Mouse (Mus musculus) inflammation-experienced regulatory T-cells (primary cell): ENCODE data around the gene Il13ra1. TPM values are rescaled to one million over a fixed set of nuclear protein-coding genes. Genes with fewer than 3 reads are reported as not detected.

Source experiments
- polyA plus RNA-seq, 2 experiments: library from polyadenylated mRNA; unstranded; fragments of 100-300 nt; shearing (Covaris generic); gene quantifications; one replicate each; pipeline ENCODE4 v1.2.1; 2017

The Il13ra1 gene
- 1 to 10 TPM in 1 of 2 experiments, not detected in 1; 2.6 TPM for polyA plus RNA-seq

DNA sequence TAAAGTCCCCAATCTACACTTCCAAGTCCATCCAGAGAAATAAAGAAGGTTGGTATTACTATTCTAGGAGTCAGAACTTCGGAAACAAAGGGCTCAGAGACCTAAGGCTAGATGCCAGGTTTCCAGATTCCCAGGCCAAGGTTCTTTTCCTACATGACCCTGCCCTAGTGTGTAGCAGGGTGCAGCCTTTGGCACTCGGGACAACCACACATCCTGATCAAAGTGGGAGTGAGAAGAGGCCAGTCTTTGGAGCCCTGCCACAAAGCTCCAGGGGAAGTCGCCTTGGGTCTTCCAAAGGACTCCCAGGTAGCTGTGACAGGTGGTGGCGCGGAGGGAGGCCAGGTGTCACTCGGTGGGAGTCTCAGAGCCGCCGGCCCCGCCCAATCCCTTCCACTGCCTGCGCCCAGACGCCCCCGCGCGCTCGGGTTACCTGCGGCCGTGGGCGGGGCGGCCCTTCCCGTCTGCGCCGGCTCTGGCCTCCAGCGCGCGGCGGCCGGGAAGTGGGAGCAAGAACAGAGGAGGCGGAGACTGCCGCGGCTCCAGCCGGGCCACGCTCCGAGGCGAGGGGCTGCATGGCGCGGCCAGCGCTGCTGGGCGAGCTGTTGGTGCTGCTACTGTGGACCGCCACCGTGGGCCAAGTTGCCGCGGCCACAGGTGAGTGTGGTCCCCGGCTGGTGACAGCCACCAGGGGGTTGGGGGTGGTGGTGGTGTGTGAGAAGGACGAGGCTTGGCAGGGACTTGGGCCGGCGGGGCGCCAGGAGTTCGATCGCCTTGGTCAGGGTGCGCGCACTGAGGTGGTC, at the start of gene Il13ra1:
Il13ra1 (plus strand) TSS at position 489 of the 800 bp plus-strand sequence.

DNA sequence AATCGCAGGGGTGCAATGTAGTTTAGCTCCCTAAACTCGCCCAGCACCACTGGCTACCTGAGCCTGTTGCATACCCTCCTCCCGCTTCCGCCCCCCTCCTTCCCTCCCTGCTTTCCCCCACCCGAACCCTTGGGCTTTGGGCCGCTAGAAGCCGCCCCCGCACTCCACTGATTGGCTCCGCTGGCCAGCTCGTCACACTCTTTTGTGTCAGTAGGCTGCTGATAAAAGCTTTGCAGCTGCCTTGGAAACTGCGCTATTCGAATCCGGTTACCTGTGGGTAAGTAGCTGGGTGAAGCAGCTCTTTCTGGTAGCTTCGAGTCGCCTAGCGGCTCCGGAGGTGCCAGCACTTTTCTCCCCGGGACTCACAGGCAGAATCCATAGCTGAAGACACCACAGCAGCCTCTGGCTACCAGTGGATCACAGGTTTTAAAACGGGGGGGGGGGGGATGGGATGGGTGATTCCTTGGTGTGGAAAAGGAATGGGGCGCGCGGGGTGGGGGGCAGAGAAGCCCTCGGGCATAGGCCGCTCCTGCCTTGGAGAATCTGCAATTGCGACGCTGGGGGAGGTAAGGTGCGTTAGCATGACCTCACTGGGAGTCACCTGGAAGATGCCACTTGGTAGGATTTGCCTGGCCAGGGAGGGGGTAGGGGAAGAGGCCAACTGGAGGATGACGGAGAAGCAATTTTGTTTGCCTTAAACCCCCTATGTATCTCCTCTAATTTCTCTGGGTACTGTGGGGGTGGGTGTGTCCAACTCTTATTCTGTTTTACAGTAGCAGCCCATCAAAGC, 84.0 kb downstream of the Il13ra1 start, which contains the start of gene Zcchc12:
Zcchc12 (plus strand) TSS at position 169 of the 790 bp plus-strand sequence.

Other genes starting within 250 kb of the Il13ra1 start
- gene Dock11, start 223.3 kb upstream of the Il13ra1 start, polyA plus RNA-seq: 100 to 1,000 TPM in 1 of 2 experiments, 10 to 100 TPM in 1; 83.2 to 107 TPM
- 1 to 10 TPM in 1 of 2 experiments, not detected in 1; 1.1 TPM for gene Zcchc12, start 83.8 kb downstream of the Il13ra1 start, polyA plus RNA-seq
- gene Lonrf3, start 216.2 kb downstream of the Il13ra1 start, polyA plus RNA-seq: under 1 TPM in 1 of 2 experiments, not detected in 1; 0.16 TPM